21 mouse cellular contexts compared by ENCODE assay signal in the genomic region with DNA sequence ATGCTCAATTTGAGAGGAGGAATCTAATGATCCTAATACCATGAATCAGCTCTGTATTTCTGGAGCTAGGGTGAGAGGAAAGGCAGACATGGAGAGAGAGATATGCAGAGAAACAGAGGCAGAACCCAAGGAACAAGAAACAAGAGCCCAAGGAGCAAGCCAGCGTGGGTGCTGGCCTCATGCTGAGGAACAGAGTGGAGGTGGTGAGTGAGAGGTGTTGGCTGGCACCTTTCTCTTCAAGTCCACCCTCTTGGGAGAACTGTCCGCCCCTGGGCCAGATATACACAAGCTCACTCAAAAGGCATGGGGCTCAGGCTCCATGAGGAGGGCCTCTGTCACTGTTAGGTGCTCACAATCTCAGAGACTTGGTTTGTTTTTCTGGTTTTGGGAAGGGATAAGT. TPM values are rescaled to one million over a fixed set of nuclear protein-coding genes. Genes with fewer than 3 reads are reported as not detected.
DNase-seq lines count a peak whose midpoint lies in the region; ATAC-seq lines count a peak whose summit lies in the region.
"Had no signal": no experiment of that assay in that cellular context is flagged by ENCODE, and none has a peak within 500 bp of the region (broad histone marks: within the 10 kb centered on the region; RNA-seq: fewer than 3 reads in every experiment).

No protein-coding gene starts in this region.

- no peak for ATAC-seq in cerebellum, adult (ENCODE audit: insufficient number of reproducible peaks, low FRiP score, low TSS enrichment)
- ATAC-seq in frontal cortex, adult (ENCODE audit: low TSS enrichment) = peak; percentile 70
- ATAC-seq: activated CD4-positive, CD25-positive, alpha-beta regulatory T cell, adult 4 months; CD4-positive, CD25-positive, alpha-beta regulatory T cell, adult 4 months; forebrain, embryonic 13.5 days; forebrain, embryonic 15.5 days; Patski had no signal

- peak; percentile 2 to 4 for DNase-seq in cerebellum, postnatal 25 days
- no peak for DNase-seq in frontal cortex, postnatal 14 days (ENCODE audit: low spot score in 2 of 2)
- DNase-seq in left cerebral cortex, postnatal 36 days (ENCODE audit: low spot score in 2 of 2) = peak; percentile 30 to 62
- no peak for DNase-seq in left cerebral cortex, postnatal 14 days (ENCODE audit: low spot score in 2 of 2)
- peak; percentile 69 for DNase-seq in brain, adult 2 months (ENCODE audit: low read depth, low spot score)
- DNase-seq: adrenal gland, adult 8-10 months; adrenal gland, postnatal 14 days; adrenal gland, postnatal 36 days; B cell, adult 2 months; cerebellum, adult 11-12 months; cerebellum, adult 9-10 months; cerebellum, postnatal 10 days; cerebellum, postnatal 36 days; embryo, embryonic 11 days had no signal

- intact Hi-C loops in left cerebral cortex, postnatal 36 days (cut with DNase I) = no loop called here
- intact Hi-C loops in left cerebral cortex, postnatal 14 days (cut with DNase I) = loop anchor here (5.0 kb wide), 1 partner anchor 52 kb away; a partner anchor contains a TSS

RNA-seq across cellular contexts. Expression of a gene that starts 52.9 kb away (rescaled TPM):
- 100 to 1,000 TPM; 135 to 147 TPM for total RNA-seq in left cerebral cortex, postnatal 36 days (2021)
- total RNA-seq in left cerebral cortex, postnatal 14 days (2021) = 100 to 1,000 TPM; 118 to 121 TPM

Comparison
In these comparisons a context has a peak if more than half of its experiments do, and no peak if none do; other contexts are left out.
1. DNase-seq: peak in cerebellum, postnatal 25 days (2 of 2), left cerebral cortex, postnatal 36 days (2 of 2) and brain, adult 2 months (single experiment); none in frontal cortex, postnatal 14 days (0 of 2) and left cerebral cortex, postnatal 14 days (0 of 2).